Mouse (Mus musculus) limb, embryonic 14.5 days (tissue): ENCODE measurements at regions not wholly inside any gene's neighbourhood (a gene's known extent, or its start where the extent isn't known, plus 50 kb on each side); places are given as distances from the start of the nearest gene placed in this dataset.

Experiments used
- ATAC-seq: fragments of 200-750 bp; cut with Nextera tagmentation; 2 replicates; pipeline ENCODE4 v1.8.0; 2017; ENCODE audit warnings: low read depth, moderate number of reproducible peaks, moderate TSS enrichment; ENCODE audit not compliant: low FRiP score
- DNase-seq: peaks from one replicate; pipeline ENCODE4 v3.0.0-alpha.2; 2015; ENCODE audit warnings: low spot score
- H3K27ac ChIP-seq: fragments of 300-500 bp; sonication (generic); replicated peaks from 2 replicates; pipeline ENCODE4 v1.5.1; 2014; ENCODE audit warnings: low read depth, mild to moderate bottlenecking, low read length, moderate library complexity, mixed read lengths
- H3K27me3 ChIP-seq: fragments of 300-500 bp; sonication (generic); 2 replicates; pipeline ENCODE4 v1.6.1; 2014; ENCODE audit warnings: low read length, mixed read lengths; ENCODE audit not compliant: control insufficient read depth, insufficient read depth
- H3K36me3 ChIP-seq: fragments of 300-500 bp; sonication (generic); 2 replicates; pipeline ENCODE4 v1.6.1; 2014; ENCODE audit warnings: mild to moderate bottlenecking, low read length, moderate library complexity, mixed read lengths; ENCODE audit not compliant: control insufficient read depth, insufficient read depth
- H3K4me1 ChIP-seq: fragments of 300-500 bp; sonication (generic); 2 replicates; pipeline ENCODE4 v1.6.1; 2014; ENCODE audit warnings: antibody characterized with exemption, low read length, mixed read lengths; ENCODE audit not compliant: control insufficient read depth, insufficient read depth
- H3K4me2 ChIP-seq: fragments of 300-500 bp; sonication (generic); replicated peaks from 2 replicates; pipeline ENCODE4 v1.6.1; 2014; ENCODE audit warnings: low read depth, mild to moderate bottlenecking, low read length, moderate library complexity; ENCODE audit not compliant: severe bottlenecking
- H3K4me3 ChIP-seq: fragments of 300-500 bp; sonication (generic); replicated peaks from 2 replicates; pipeline ENCODE4 v1.5.1; 2014; ENCODE audit warnings: low read length
- H3K9ac ChIP-seq: fragments of 300-500 bp; sonication (generic); 2 replicates; pipeline ENCODE4 v1.6.1; 2014; ENCODE audit warnings: mild to moderate bottlenecking, low read depth, low read length, moderate library complexity; ENCODE audit not compliant: severe bottlenecking
- H3K9me3 ChIP-seq: fragments of 300-500 bp; sonication (generic); 2 replicates; pipeline ENCODE4 v1.6.1; 2016; ENCODE audit warnings: low read length; ENCODE audit not compliant: control insufficient read depth
- POLR2A ChIP-seq: fragments of 200-500 bp; IDR thresholded peaks from 2 replicates; pipeline ENCODE4 v1.8.0; 2012; ENCODE audit warnings: inconsistent platforms, mild to moderate bottlenecking, moderate library complexity, borderline replicate concordance; ENCODE audit not compliant: insufficient read depth, insufficient read length; ENCODE audit errors: extremely low read depth
- WGBS: fragments of 180-500 bp; shearing (Covaris S2); extraction: QIAGEN DNeasy Blood & Tissue Kit; methylation state at CpG from one replicate; pipeline ENCODE4 v1.1.7; 2014; 5-methylcytosine and 5-hydroxymethylcytosine counted together

- WGBS = 44% methylated on average over 11 of the region's 11 CpGs
- H3K4me2 ChIP-seq = no peak overlapping the region
- H3K9ac ChIP-seq = no peak overlapping the region
- DNase-seq (no peak), ATAC-seq (no peak)
- H3K9me3 ChIP-seq = no peaks in the 10 kb centered on the region
- H3K4me3 ChIP-seq = no peak overlapping the region
- H3K36me3 ChIP-seq = no peaks in the 10 kb centered on the region
- H3K27me3 ChIP-seq = no peaks in the 10 kb centered on the region
- H3K27ac ChIP-seq = no peak overlapping the region
- H3K4me1 ChIP-seq = 0 out of 2 replicates have a peak, but pooled peaks cover 6% of the 10 kb centered on the region
- TF ChIP-seq POLR2A = no peak
Observed at GRCm38 (mm10) chrX:11861119-11861708, 298.9 kb downstream of the Bcor start.

GRCm38 (mm10) chrX:11861892-11862291, 298.3 kb downstream of the Bcor start:
- no peak for DNase-seq
- no peaks in the 10 kb centered on the region for H3K9me3 ChIP-seq
- no peak overlapping the region for H3K27ac ChIP-seq
- H3K4me3 ChIP-seq = no peak overlapping the region
- 0 out of 2 replicates have a peak, but pooled peaks cover 6% of the 10 kb centered on the region for H3K4me1 ChIP-seq
- H3K27me3 ChIP-seq = no peaks in the 10 kb centered on the region
- H3K9ac ChIP-seq = no peak overlapping the region
- no peak for ATAC-seq
- no peak for TF ChIP-seq POLR2A
- no peak overlapping the region for H3K4me2 ChIP-seq
- H3K36me3 ChIP-seq = no peaks in the 10 kb centered on the region
- 24% methylated on average over 7 of the region's 8 CpGs for WGBS

GRCm38 (mm10) chrX:11863106-11863505, 297.0 kb downstream of the Bcor start:
- no peak for ATAC-seq
- Histone ChIP-seq H3K4me2 (no peak overlapping the region), H3K4me1 (0 out of 2 replicates have a peak, but pooled peaks cover 6% of the 10 kb centered on the region), H3K27me3 (no peaks in the 10 kb centered on the region), H3K9ac (no peak overlapping the region), H3K9me3 (no peaks in the 10 kb centered on the region), H3K4me3 (no peak overlapping the region), H3K27ac (no peak overlapping the region), H3K36me3 (no peaks in the 10 kb centered on the region)
- DNase-seq = no peak
- WGBS = 55% methylated on average over 3 of the region's 3 CpGs
- TF ChIP-seq POLR2A = no peak

DNA sequence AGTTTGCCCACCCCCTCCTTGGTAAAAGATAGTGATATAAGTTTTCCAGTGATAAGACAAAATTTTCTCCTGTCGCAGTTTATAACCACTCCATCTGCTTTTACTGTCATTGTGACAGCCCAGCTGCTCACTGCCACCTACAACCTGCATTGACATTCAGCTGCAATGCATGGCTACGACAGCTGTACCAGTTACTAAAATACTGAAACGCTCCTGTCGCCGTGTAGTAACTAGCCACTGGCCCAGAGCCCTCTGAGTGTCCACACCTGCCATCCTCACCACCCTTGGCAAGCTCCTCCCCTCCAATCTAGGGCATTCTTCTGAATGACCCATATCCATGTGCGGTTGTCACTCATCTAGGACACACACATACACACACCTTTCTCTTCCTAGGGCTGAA, 286.2 kb downstream of the Bcor start:
- H3K27me3 ChIP-seq = no peaks in the 10 kb centered on the region
- WGBS = 79% methylated on average over 6 of the region's 6 CpGs
- ATAC-seq = no peak

DNA sequence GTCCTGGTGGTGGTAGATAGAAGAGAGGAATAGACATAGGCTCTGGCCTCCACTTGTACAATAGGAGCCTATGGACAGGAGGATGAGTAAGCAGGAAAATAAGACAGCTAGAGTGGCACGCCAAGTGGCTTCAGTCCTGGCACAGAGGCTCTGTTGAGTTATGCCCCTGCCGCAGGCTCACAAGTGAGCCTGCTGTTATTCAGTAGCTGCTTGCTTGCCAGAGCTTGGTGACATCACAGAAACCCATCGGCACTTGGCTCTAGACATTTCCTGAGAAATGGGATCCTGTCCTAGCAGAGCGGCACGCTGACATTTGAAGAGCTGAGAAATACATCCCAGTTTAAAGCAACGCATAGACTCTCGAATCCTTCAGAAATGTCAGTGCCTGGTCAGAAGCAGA, 283.5 kb downstream of the Bcor start:
- WGBS = 88% methylated on average over 7 of the region's 7 CpGs

More for the DNA sequence above, 286.2 kb downstream of the Bcor start:
- H3K27ac ChIP-seq = no peak overlapping the region
- H3K4me1 ChIP-seq = no peaks in the 10 kb centered on the region
- DNase-seq = no peak
- no peak for TF ChIP-seq POLR2A
- no peak overlapping the region for H3K4me2 ChIP-seq
- no peak overlapping the region for H3K9ac ChIP-seq
- H3K9me3 ChIP-seq = no peaks in the 10 kb centered on the region
- no peaks in the 10 kb centered on the region for H3K36me3 ChIP-seq
- H3K4me3 ChIP-seq = no peak overlapping the region

DNA sequence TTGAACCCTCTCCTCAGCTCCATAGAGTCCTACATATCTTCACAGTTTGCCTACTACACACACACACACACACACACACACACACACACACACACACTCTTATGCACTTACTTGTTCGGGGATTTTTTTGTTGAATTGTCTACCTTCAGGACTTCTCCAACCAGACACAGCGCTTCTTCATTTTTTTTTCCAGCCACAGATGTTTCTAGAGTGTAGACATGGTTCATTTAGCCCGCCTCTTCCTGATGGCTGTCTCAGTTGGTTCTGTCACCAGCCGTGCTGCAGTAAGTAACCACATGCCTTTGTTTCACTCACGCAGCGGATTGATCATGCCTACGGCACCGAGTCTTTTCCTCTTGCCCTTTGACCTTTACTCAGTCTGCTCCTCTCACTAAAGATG, 282.1 kb downstream of the Bcor start:
- ATAC-seq = no peak
- no peak overlapping the region for H3K4me2 ChIP-seq
- no peak overlapping the region for H3K4me3 ChIP-seq
- H3K36me3 ChIP-seq = no peaks in the 10 kb centered on the region
- no peak for DNase-seq
- H3K9me3 ChIP-seq = no peaks in the 10 kb centered on the region
- H3K4me1 ChIP-seq = no peaks in the 10 kb centered on the region
- H3K27me3 ChIP-seq = no peaks in the 10 kb centered on the region; the same call in 1 of the 2 replicates
- no peak for TF ChIP-seq POLR2A
- H3K9ac ChIP-seq = no peak overlapping the region
- no peak overlapping the region for H3K27ac ChIP-seq
- WGBS = 79% methylated on average over 8 of the region's 8 CpGs

More for the DNA sequence above, 283.5 kb downstream of the Bcor start:
- Histone ChIP-seq H3K9me3 (no peaks in the 10 kb centered on the region), H3K27me3 (no peaks in the 10 kb centered on the region; the same call in 1 of the 2 replicates), H3K4me3 (no peak overlapping the region), H3K4me2 (no peak overlapping the region), H3K36me3 (no peaks in the 10 kb centered on the region), H3K4me1 (no peaks in the 10 kb centered on the region), H3K27ac (no peak overlapping the region), H3K9ac (no peak overlapping the region)
- ATAC-seq = no peak
- DNase-seq = no peak
- no peak for TF ChIP-seq POLR2A
